Mouse (Mus musculus): Measurements from ENCODE around the gene Gcnt2.

DNA sequence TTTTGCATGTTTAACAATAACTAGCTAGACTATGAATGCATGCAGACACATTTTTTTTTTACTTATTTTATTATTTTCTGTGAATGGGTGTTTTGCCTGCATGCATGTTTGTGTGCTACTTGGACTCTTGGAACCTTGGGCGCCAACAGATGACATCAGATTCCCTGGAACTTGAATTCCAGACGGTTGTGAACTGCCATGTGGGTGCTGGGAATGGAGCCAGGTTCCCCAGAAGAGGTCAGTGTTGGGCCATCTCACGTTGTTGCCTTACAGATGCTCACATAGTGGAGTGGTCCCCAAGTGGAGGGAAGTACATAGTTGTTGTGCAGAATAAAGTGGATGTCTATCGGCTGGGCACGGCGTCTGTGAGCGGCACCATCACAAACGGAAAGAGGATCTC lies 149.4 kb downstream of the Gcnt2 start:
- TF ChIP-seq ZNF384 (IDR thresholded peaks at IDR 0.05; ENCODE audit: low read depth, low read length) (no peak), HCFC1 (IDR thresholded peaks at IDR 0.05; ENCODE audit: borderline replicate concordance, insufficient read depth, low read length) (no peak), MAFK (IDR thresholded peaks at IDR 0.05; ENCODE audit: insufficient read depth, low read depth, low read length) (no peak), ZC3H11A (IDR thresholded peaks at IDR 0.05; ENCODE audit: borderline replicate concordance, low read depth, low read length) (no peak)
